Mouse (Mus musculus) MEL (cell line): Measurements from ENCODE around the gene Gmds. TPM values are rescaled to one million over a fixed set of nuclear protein-coding genes. Genes with fewer than 3 reads are reported as not detected.

Source experiments
- DNase-seq: peaks from one replicate; pipeline ENCODE4 v3.0.0; 2011; ENCODE audit warnings: low read depth, low spot score
- H3K27ac ChIP-seq: 2 replicates; pipeline ENCODE4 v1.5.1; 2012; ENCODE audit warnings: low read depth, mild to moderate bottlenecking, control low read depth, low read length, moderate library complexity; ENCODE audit not compliant: control insufficient read depth
- H3K27me3 ChIP-seq, 2 experiments: fragments of 150-350 bp in 1 of 2; sonication (generic) in 1 of 2; 2 replicates each; pipeline ENCODE4 v1.6.1; 2012; ENCODE audit warnings: low read length in 2 of 2, mild to moderate bottlenecking in 2 of 2, improper control_type of control experiment in 1 of 2, moderate library complexity in 1 of 2; ENCODE audit not compliant: insufficient read depth in 2 of 2, control insufficient read depth in 1 of 2
- H3K36me3 ChIP-seq, 2 experiments: 2 replicates each; pipeline ENCODE4 v1.6.1; 2012 to 2014; ENCODE audit warnings: low read length in 2 of 2, improper control_type of control experiment in 1 of 2, inconsistent platforms in 1 of 2, mild to moderate bottlenecking in 1 of 2; ENCODE audit not compliant: insufficient read depth in 2 of 2, control insufficient read depth in 1 of 2
- H3K4me1 ChIP-seq, 2 experiments: fragments of 150-350 bp in 1 of 2; sonication (generic) in 1 of 2; 2 replicates each; pipeline ENCODE4 v1.6.1; 2012; ENCODE audit warnings: low read length in 2 of 2, improper control_type of control experiment in 1 of 2, mild to moderate bottlenecking in 1 of 2; ENCODE audit not compliant: insufficient read depth in 2 of 2, control insufficient read depth in 1 of 2
- H3K4me3 ChIP-seq, 2 experiments: fragments of 150-350 bp in 1 of 2; sonication (generic) in 1 of 2; 2 replicates each; pipeline ENCODE4 v1.5.1; 2012; ENCODE audit warnings: low read depth in 2 of 2, low read length in 2 of 2, mild to moderate bottlenecking in 2 of 2, moderate library complexity in 2 of 2, control low read depth in 1 of 2, improper control_type of control experiment in 1 of 2; ENCODE audit not compliant: control insufficient read depth in 1 of 2, insufficient read depth in 1 of 2
- H3K79me2 ChIP-seq: 2 replicates; pipeline ENCODE4 v1.6.1; 2012; ENCODE audit warnings: mild to moderate bottlenecking, low read length, moderate library complexity; ENCODE audit not compliant: control insufficient read depth, poor library complexity, insufficient read depth
- H3K9ac ChIP-seq: 2 replicates; pipeline ENCODE4 v1.6.1; 2012; ENCODE audit warnings: low read depth, mild to moderate bottlenecking, control low read depth, low read length, moderate library complexity; ENCODE audit not compliant: control insufficient read depth, poor library complexity, severe bottlenecking
- H3K9me3 ChIP-seq: fragments of 150-350 bp; sonication (generic); replicated peaks from 2 replicates; pipeline ENCODE4 v1.6.1; 2012; ENCODE audit warnings: mild to moderate bottlenecking, low read length, improper control_type of control experiment, moderate library complexity; ENCODE audit not compliant: insufficient read depth
- BHLHE40 ChIP-seq: IDR thresholded peaks from 2 replicates; pipeline ENCODE4 v1.6.1; 2012; ENCODE audit warnings: low read depth, mild to moderate bottlenecking, inconsistent platforms, low read length, improper control_type of control experiment, borderline replicate concordance
- CHD1 ChIP-seq: IDR thresholded peaks from 2 replicates; pipeline ENCODE4 v1.6.1; 2012; ENCODE audit warnings: low read depth, mild to moderate bottlenecking, inconsistent platforms, low read length, improper control_type of control experiment
- ETS1 ChIP-seq: IDR thresholded peaks from 2 replicates; pipeline ENCODE4 v1.6.1; 2012; ENCODE audit warnings: low read depth, mild to moderate bottlenecking, inconsistent platforms, low read length, improper control_type of control experiment, moderate library complexity
- GATA1 ChIP-seq: IDR thresholded peaks from 2 replicates; pipeline ENCODE4 v1.6.1; 2011; ENCODE audit warnings: low read depth, low read length, improper control_type of control experiment
- HCFC1 ChIP-seq: IDR thresholded peaks from 2 replicates; pipeline ENCODE4 v1.6.1; 2012; ENCODE audit warnings: low read depth, mild to moderate bottlenecking, inconsistent platforms, low read length, improper control_type of control experiment, moderate library complexity
- JUND ChIP-seq: IDR thresholded peaks from 2 replicates; pipeline ENCODE4 v1.6.1; 2011; ENCODE audit warnings: low read depth, mild to moderate bottlenecking, improper control_type of control experiment, low read length
- MAFK ChIP-seq: IDR thresholded peaks from 2 replicates; pipeline ENCODE4 v1.6.1; 2011; ENCODE audit warnings: low read depth, mild to moderate bottlenecking, low read length, improper control_type of control experiment, borderline replicate concordance
- MAZ ChIP-seq: IDR thresholded peaks from 2 replicates; pipeline ENCODE4 v1.6.1; 2012; ENCODE audit warnings: low read depth, mild to moderate bottlenecking, inconsistent platforms, low read length, improper control_type of control experiment
- MEF2A ChIP-seq: IDR thresholded peaks from 2 replicates; pipeline ENCODE4 v1.6.1; 2014; ENCODE audit warnings: low read depth, mild to moderate bottlenecking, inconsistent platforms, low read length, improper control_type of control experiment; ENCODE audit not compliant: poor library complexity, insufficient replicate concordance, severe bottlenecking; ENCODE audit errors: extremely low read depth
- MXI1 ChIP-seq: IDR thresholded peaks from 2 replicates; pipeline ENCODE4 v1.6.1; 2011; ENCODE audit warnings: mild to moderate bottlenecking, low read depth, low read length, improper control_type of control experiment
- MYC ChIP-seq: IDR thresholded peaks from 2 replicates; pipeline ENCODE4 v1.6.1; 2011; ENCODE audit warnings: low read depth, mild to moderate bottlenecking, low read length, improper control_type of control experiment, moderate library complexity
- NRF1 ChIP-seq: IDR thresholded peaks from 2 replicates; pipeline ENCODE4 v1.6.1; 2014; ENCODE audit warnings: low read depth, mild to moderate bottlenecking, inconsistent platforms, low read length, improper control_type of control experiment, moderate library complexity; ENCODE audit not compliant: poor library complexity, insufficient read depth, severe bottlenecking
- RAD21 ChIP-seq: IDR thresholded peaks from 2 replicates; pipeline ENCODE4 v1.6.1; 2011; ENCODE audit warnings: mild to moderate bottlenecking, low read depth, low read length, improper control_type of control experiment
- SIN3A ChIP-seq: IDR thresholded peaks from 2 replicates; pipeline ENCODE4 v1.6.1; 2012; ENCODE audit warnings: low read length, improper control_type of control experiment, inconsistent platforms
- USF2 ChIP-seq, 2 experiments: IDR thresholded peaks; 2 replicates each; pipeline ENCODE4 v1.6.1; 2011 to 2012; ENCODE audit warnings: improper control_type of control experiment in 2 of 2, low read length in 2 of 2, borderline replicate concordance in 1 of 2, inconsistent platforms in 1 of 2, low read depth in 1 of 2, mild to moderate bottlenecking in 1 of 2; ENCODE audit not compliant: insufficient read depth in 1 of 2
- ZMIZ1 ChIP-seq: IDR thresholded peaks from 2 replicates; pipeline ENCODE4 v1.6.1; 2012; ENCODE audit warnings: low read depth, mild to moderate bottlenecking, inconsistent platforms, low read length, improper control_type of control experiment, moderate library complexity
- ZNF384 ChIP-seq: IDR thresholded peaks from 2 replicates; pipeline ENCODE4 v1.6.1; 2012; ENCODE audit warnings: low read depth, mild to moderate bottlenecking, inconsistent platforms, low read length, improper control_type of control experiment
- polyA plus RNA-seq, 2 experiments: library from polyadenylated mRNA; stranded (reverse) in 1 of 2; unstranded in 1 of 2; fragments of >175 nt in 1 of 2; fragments of >200 nt in 1 of 2; gene quantifications; 2 replicates each; pipeline versions ENCODE4 v1.2.1 to v1.2.4; 2012; ENCODE audit warnings: low replicate concordance in 2 of 2, low read depth in 1 of 2; ENCODE audit not compliant: insufficient read length in 2 of 2, insufficient read depth in 1 of 2, missing spikeins in 1 of 2
- total RNA-seq: library from RNA; depleted of rRNA; stranded (reverse); fragments of 300-350 nt; gene quantifications from 2 replicates; pipeline ENCODE4 v1.2.3, GENCODE M21; 2012

Gmds gene
- total and polyA plus RNA-seq, 3 experiments = 17.4 to 32.2 TPM; not detected in 1

DNA sequence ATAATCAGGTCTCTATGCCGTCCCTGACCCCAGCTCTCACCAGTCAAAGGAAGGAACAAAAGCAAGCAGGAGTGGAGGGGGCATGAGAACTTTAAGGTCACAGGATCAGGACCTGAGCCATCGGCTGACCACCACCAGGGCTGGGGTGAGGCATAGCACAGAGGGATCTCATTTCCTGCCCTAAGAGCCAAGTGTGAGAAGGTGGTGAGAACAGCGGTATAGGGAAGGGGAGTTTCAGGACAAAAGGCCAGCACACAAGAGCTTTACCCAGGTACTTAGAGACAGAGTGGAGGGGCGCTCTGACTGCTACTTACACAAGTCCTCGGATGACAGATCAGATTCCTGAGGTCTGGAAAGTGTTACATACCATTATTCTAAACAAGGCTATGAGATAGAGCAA, 426.6 kb downstream of the Gmds start:
- Histone ChIP-seq H3K4me1 (peaks cover 2 to 3% of the 10 kb centered on the region in 2 experiments; a peak in 1 of 4 replicates), H3K4me3 (no peak overlapping the region), H3K27me3 (no peaks in the 10 kb centered on the region), H3K9ac (no peak overlapping the region), H3K9me3 (no peaks in the 10 kb centered on the region), H3K36me3 (peaks cover 0 to 5% of the 10 kb centered on the region in 2 experiments; a peak in 3 of 4 replicates), H3K79me2 (no peaks in the 10 kb centered on the region), H3K27ac (no peak overlapping the region)
- DNase-seq = no peak
- TF ChIP-seq MAFK (no peak), JUND (no peak), HCFC1 (no peak), GATA1 (no peak), NRF1 (no peak)
- TF ChIP-seq, all 39 proteins: peak for 0

DNA sequence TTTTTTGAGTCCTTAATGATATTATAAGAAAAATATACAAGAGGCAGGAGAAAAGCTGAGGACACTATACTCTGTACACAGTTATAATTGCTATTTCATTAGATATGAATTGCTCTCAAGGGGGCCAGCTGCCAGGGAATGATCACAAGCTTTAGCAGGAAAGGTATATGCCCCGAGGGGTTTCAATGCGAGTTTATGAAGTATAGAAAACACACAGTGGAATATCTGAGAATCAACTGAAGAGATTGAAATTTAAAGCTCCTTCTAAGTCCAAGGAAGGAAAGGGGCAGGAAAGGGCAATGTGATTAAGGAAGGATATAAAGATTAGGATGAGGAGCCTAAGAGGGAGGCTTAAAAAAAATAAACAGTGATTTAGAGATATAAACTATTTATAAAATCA, 427.2 kb downstream of the Gmds start:
- DNase-seq = no peak
- peaks cover 0 to 5% of the 10 kb centered on the region in 2 experiments; a peak in 3 of 4 replicates for H3K36me3 ChIP-seq
- no peaks in the 10 kb centered on the region for H3K79me2 ChIP-seq
- TF ChIP-seq ZNF384 = no peak
- TF ChIP-seq MXI1 = no peak
- H3K4me3 ChIP-seq = no peak overlapping the region
- no peak overlapping the region for H3K9ac ChIP-seq
- no peaks in the 10 kb centered on the region for H3K9me3 ChIP-seq
- H3K4me1 ChIP-seq = peaks cover 2 to 3% of the 10 kb centered on the region in 2 experiments; a peak in 1 of 4 replicates
- H3K27ac ChIP-seq = no peak overlapping the region
- no peaks in the 10 kb centered on the region for H3K27me3 ChIP-seq

DNA sequence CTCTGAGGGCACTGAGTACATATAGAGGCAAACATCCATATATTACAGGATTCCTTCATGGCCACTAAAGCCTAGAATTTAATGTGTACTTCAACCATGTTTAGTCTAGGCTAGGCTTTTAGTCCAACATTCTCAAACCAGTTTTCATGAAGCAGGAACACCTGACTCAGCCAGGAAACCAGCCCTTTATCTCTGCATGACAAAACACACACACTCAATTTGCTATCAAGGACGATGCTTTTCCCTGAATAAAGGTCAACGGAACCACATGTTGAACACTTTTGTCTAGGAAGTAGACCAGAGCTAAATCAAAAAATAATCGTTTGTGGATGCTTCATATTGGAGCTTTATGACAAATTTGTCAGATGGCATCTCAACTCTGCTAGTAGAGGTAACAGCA, 429.5 kb downstream of the Gmds start:
- Histone ChIP-seq H3K4me3 (no peak overlapping the region), H3K4me1 (peaks cover 0 to 2% of the 10 kb centered on the region in 2 experiments; a peak in 1 of 4 replicates), H3K27me3 (no peaks in the 10 kb centered on the region), H3K9ac (no peak overlapping the region), H3K36me3 (peaks cover 0 to 5% of the 10 kb centered on the region in 2 experiments; a peak in 3 of 4 replicates), H3K27ac (no peak overlapping the region), H3K79me2 (no peaks in the 10 kb centered on the region), H3K9me3 (no peaks in the 10 kb centered on the region)
- no peak for DNase-seq
- no peak for TF ChIP-seq SIN3A
- TF ChIP-seq MXI1 = no peak
- TF ChIP-seq MAFK = no peak
- TF ChIP-seq MYC = no peak
- no peak for TF ChIP-seq BHLHE40
- TF ChIP-seq JUND = no peak
- TF ChIP-seq MAZ = no peak
- no peak for TF ChIP-seq USF2 (IDR thresholded peaks at IDR 0.05; ENCODE audit: borderline replicate concordance in 1 of 2, insufficient read depth in 1 of 2, low read depth in 1 of 2, low read length in 2 of 2)
- TF ChIP-seq ETS1 = no peak
- TF ChIP-seq ZMIZ1 = no peak
- TF ChIP-seq MEF2A = no peak
- TF ChIP-seq GATA1 = no peak
- TF ChIP-seq RAD21 = no peak
- no peak for TF ChIP-seq CHD1
